Mouse (Mus musculus): ENCODE measurements around the gene Mettl7a2. TPM values are rescaled to one million over a fixed set of nuclear protein-coding genes. Genes with fewer than 3 reads are reported as not detected.
"Not testable (repeated sequence)": the region's sequence is repeated elsewhere in the genome, so short reads cannot be mapped to it uniquely, and the experiment has no call there.

The Mettl7a2 gene
- polyA plus RNA-seq, 1 experiment from 2014 or later = not detected

DNA sequence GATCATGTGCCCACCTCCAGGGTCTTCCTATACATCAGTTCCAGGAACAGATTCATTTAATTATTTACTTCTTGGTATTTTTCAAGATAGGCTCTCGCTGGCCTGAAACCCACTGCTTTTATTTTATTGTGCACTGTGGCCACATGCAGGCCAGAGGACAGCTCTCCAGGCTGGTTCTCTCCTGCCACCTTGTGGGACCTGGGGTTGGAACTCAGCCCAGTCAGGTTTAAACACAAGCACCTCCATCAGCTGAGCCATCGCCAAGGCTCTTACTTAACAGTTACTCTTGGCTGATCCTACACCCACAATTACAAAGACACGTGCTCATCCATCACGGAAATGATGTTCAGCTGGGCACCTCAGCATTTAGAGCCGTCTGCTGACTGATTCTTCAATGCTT, 31.9 kb upstream of the Mettl7a2 start:
- Histone ChIP-seq H3K36me3 (no peaks in the 10 kb centered on the region), H3K4me2 (no peak overlapping the region), H3K27ac (no peak overlapping the region), H3K4me1 (peaks cover 14% of the 10 kb centered on the region), H3K9ac (no peak overlapping the region), H3K27me3 (replicated peaks) (0 out of 2 replicates have a peak, but pooled peaks cover 2% of the 10 kb centered on the region), H3K9me3 (replicated peaks) (no peaks in the 10 kb centered on the region), H3K4me3 (no peak overlapping the region)
- no peak for ATAC-seq
- 49% methylated on average over 5 of the region's 5 CpGs for WGBS (ENCODE audit: insufficient replicate concordance)

DNA sequence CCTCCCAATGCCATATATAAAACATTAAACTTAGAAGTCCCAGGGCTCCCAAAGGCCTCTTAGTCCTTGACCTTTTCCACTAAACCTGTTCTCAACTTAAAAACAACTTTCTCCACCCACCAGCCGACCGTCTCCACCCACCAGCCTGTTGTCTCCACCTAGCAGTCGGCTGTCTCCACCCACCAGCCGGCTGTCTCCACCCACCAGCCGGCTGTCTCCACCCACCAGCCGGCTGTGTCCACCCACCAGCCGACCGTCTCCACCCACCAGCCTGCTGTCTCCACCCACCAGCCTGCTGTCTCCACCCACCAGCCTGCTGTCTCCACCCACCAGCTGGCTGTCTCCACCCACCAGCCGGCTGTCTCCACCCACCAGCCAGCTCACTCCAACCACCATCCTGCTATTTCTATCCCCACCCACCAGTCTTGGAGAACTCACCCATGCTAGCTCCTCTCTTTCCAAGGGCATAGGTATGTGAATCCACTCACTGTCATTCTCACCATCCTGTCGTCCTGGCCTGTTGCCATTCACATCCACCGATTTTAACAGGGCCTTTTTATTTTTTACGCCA, 28.9 kb upstream of the Mettl7a2 start:
- Histone ChIP-seq H3K27me3 (replicated peaks) (0 out of 2 replicates have a peak, but pooled peaks cover 5% of the 10 kb centered on the region), H3K4me2 (no peak overlapping the region), H3K36me3 (no peaks in the 10 kb centered on the region), H3K9me3 (replicated peaks) (no peaks in the 10 kb centered on the region), H3K9ac (no peak overlapping the region), H3K4me1 (peaks cover 14% of the 10 kb centered on the region), H3K4me3 (no peak overlapping the region), H3K27ac (no peak overlapping the region)
- WGBS (ENCODE audit: insufficient replicate concordance) = 49% methylated on average over 12 of the region's 12 CpGs
- ATAC-seq = peak; percentile 54; the same call in 1 of the 2 replicates

DNA sequence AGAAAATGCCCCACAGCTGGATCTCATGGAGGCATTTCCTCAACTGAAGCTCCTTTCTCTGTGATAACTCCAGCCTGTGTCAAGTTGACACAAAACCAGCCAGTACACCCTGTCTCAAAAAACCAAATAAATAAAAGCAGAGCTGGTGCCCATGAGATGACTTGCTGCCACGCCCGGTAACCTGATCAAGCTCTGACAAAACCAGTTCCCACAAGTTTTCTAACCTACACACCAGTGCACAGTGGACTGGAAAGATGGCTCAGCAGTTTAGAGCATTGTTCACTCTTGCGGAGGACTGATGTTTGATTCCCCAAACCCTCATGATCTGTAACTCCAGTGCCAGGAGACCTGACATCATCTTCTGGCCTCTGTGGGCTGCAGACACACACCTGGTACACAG, 27.8 kb upstream of the Mettl7a2 start:
- Histone ChIP-seq H3K4me1 (peaks cover 10% of the 10 kb centered on the region), H3K27me3 (replicated peaks) (0 out of 2 replicates have a peak, but pooled peaks cover 5% of the 10 kb centered on the region), H3K4me2 (no peak overlapping the region), H3K9me3 (replicated peaks) (no peaks in the 10 kb centered on the region), H3K9ac (no peak overlapping the region), H3K4me3 (no peak overlapping the region), H3K36me3 (no peaks in the 10 kb centered on the region), H3K27ac (no peak overlapping the region)
- 72% methylated on average over 3 of the region's 3 CpGs for WGBS (ENCODE audit: insufficient replicate concordance)
- no peak for ATAC-seq

DNA sequence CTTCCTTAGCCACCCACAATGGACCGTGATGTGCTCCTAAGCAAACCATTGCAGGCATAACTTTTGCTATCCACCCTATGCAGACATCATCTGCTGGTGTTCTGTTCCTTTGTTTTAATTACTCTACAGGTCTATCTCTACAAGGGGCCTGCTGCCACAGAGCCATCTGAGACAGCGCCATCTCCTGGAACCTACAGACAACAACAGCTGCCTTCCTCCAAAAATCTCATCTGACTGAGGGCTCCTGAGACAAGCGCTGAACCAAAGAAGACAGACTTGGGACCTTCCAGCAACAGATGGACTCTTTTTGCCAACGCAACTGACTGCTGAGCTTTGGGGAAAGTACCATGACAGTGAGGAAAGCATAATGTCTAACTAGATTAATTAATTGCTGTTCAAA, 24.9 kb upstream of the Mettl7a2 start:
- not testable (repeated sequence) for H3K4me1 ChIP-seq; H3K4me3 ChIP-seq; ATAC-seq; H3K36me3 ChIP-seq; H3K9ac ChIP-seq; H3K27me3 ChIP-seq (replicated peaks); H3K9me3 ChIP-seq (replicated peaks); H3K4me2 ChIP-seq; H3K27ac ChIP-seq
- WGBS (ENCODE audit: insufficient replicate concordance) = 56% methylated on average over 4 of the region's 4 CpGs

DNA sequence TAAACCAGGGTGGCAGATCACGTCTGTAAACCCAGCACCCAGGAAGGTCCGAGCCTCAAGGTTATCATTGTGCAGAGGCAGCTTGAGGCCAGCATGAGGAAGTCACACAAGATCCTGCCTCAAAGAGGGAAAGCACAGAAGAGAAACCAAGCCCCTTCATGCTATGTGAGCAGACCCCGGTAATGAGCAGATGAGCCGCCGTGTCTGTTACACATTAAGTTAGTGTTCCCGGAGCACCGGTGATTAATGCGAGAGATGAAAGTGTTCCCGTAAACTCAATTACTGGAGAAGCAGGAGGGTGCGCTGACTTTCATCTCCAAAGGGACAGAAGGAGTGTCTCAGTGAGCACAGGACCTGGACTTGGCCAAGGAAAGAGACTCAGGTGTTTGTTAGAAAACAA, 23.7 kb upstream of the Mettl7a2 start:
- H3K27me3 ChIP-seq (replicated peaks); H3K4me3 ChIP-seq; H3K4me1 ChIP-seq; H3K36me3 ChIP-seq; H3K27ac ChIP-seq; H3K4me2 ChIP-seq; H3K9ac ChIP-seq; ATAC-seq; H3K9me3 ChIP-seq (replicated peaks): not testable (repeated sequence)
- WGBS (ENCODE audit: insufficient replicate concordance) = 79% methylated on average over 10 of the region's 10 CpGs

DNA sequence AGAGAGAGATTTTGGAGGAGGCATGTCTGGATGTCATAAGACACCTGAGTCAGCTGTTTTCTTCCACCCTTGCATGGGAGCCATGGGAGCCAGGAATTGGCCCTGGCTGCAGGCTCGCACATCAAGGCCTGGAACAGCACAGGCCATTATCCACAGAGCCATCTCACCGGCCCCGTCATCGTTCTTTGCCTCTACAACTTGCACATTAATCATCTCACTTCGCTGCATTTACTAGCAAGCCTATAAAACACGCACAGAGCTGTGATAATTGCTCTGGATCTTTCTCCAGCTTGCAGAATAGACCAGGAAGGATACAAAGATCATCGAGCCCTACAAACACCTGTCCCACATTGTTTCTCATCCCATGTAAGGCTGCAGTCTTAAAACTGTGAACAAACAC, 22.3 kb upstream of the Mettl7a2 start:
- ATAC-seq = no peak
- WGBS (ENCODE audit: insufficient replicate concordance) = 69% methylated on average over 7 of the region's 7 CpGs
- H3K9me3 ChIP-seq (replicated peaks) = no peaks in the 10 kb centered on the region

DNA sequence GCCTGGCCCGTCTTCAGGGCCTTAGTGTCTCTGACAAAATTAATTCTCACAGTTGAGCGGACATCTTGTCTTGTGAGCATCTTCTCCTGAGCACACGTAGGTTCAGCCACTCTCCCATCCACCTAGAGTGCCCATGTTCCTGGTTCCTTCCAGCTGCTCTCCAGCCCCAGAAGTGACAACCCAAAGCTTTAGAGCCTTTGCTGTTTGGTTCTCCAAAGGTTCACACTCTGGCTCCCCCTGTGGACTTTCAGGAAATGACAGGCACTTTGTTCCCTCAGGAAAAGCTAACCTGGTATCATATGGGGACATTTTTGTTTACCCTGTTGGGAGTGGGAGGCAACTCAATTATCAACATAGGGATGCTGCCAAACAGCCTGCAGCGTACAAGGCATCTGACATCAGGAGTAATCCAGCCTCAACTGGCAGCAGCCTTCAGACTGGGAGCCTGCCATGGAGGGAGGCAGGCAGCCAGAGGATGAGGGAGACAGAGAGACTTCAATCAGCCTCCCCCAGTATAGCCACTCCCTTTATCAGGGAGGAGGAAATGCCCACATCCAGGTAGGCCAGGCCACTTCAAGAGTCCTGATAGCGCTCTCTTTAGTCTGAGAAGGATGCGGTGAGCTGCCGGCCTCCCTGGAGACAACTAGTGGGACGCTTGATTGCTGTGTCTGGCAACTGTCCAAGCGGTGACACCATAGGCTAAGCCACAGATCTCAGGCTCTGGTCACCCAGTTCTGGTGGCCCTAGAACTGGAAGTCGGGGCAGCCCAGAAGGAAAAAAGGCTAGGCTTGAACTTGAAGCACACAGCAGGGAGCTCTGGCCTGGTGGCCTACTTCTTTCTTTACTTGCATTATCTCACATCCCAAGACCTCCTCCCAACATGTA, 20.7 kb upstream of the Mettl7a2 start:
- not testable (repeated sequence) for H3K4me2 ChIP-seq; ATAC-seq; H3K27ac ChIP-seq; H3K4me1 ChIP-seq; H3K4me3 ChIP-seq; H3K9me3 ChIP-seq (replicated peaks); H3K27me3 ChIP-seq (replicated peaks); H3K9ac ChIP-seq; H3K36me3 ChIP-seq
- 52% methylated on average over 3 of the region's 10 CpGs for WGBS (ENCODE audit: insufficient replicate concordance)

More for the DNA sequence above, 22.3 kb upstream of the Mettl7a2 start:
- Histone ChIP-seq H3K4me1 (no peaks in the 10 kb centered on the region), H3K36me3 (no peaks in the 10 kb centered on the region), H3K9ac (no peak overlapping the region), H3K4me2 (no peak overlapping the region), H3K4me3 (no peak overlapping the region), H3K27ac (no peak overlapping the region), H3K27me3 (replicated peaks) (peaks cover 8% of the 10 kb centered on the region; the same call in 1 of the 2 replicates)

DNA sequence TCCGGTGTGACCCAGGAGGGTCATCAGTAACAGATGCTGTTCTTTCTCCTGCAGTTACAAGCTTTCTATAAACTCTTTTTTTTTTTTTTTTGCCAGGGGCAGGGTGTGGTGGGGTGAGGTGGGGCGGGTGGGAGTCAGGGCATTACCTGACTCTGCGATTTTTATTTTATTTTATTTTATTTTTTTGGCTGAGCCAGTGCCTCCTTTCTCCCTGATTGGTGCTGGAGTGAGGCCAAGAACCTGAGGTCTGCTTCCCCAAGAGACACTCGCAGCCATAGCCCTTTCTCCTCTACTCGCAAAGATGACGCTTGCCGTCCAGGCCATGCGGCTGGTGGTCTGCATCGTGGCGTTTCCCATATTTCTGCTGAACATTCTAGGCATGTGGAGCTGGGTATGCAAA, 18.4 kb upstream of the Mettl7a2 start, which contains the start of gene Mettl7a3:
Mettl7a3 (plus strand) TSS at position 301 of the 400 bp plus-strand sequence.
- H3K4me2 ChIP-seq = no peak within 1 kb of the TSS
- peaks cover 3% of the 10 kb centered on the region; the same call in 1 of the 2 replicates for H3K4me1 ChIP-seq
- H3K36me3 ChIP-seq = no peaks in the 10 kb centered on the region
- no peak within 1 kb of the TSS for H3K9ac ChIP-seq
- no peak within 1 kb of the TSS for H3K27ac ChIP-seq
- no peaks in the 10 kb centered on the region for H3K9me3 ChIP-seq (replicated peaks)
- WGBS (ENCODE audit: insufficient replicate concordance) = 74% methylated on average over 10 of the region's 10 CpGs
- no peak for ATAC-seq
- peaks cover 4% of the 10 kb centered on the region; the same call in 1 of the 2 replicates for H3K27me3 ChIP-seq (replicated peaks)
- no peak within 1 kb of the TSS for H3K4me3 ChIP-seq

DNA sequence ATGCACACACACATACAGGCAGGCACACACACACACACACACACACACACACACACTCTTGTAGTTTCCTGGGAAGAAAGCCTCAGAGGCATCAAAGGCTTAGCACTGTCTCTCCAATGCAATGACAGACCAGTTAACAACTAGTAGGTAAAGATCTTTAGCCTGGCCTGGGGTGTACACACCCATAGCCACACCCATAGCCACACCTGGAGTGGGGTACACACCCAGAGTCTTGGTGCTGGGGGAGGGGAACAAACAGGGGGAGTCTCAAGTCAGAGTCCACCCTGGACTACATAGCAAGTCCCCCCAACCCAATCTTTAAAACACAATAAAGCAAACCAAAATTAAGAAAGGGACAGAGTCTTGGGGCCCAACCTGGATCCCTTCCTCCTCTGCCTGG, 15.7 kb upstream of the Mettl7a2 start:
- not testable (repeated sequence) for H3K36me3 ChIP-seq; H3K27me3 ChIP-seq (replicated peaks); H3K9me3 ChIP-seq (replicated peaks); H3K27ac ChIP-seq; H3K4me1 ChIP-seq; H3K4me3 ChIP-seq; H3K9ac ChIP-seq; H3K4me2 ChIP-seq
- peak; percentile 67 for ATAC-seq

DNA sequence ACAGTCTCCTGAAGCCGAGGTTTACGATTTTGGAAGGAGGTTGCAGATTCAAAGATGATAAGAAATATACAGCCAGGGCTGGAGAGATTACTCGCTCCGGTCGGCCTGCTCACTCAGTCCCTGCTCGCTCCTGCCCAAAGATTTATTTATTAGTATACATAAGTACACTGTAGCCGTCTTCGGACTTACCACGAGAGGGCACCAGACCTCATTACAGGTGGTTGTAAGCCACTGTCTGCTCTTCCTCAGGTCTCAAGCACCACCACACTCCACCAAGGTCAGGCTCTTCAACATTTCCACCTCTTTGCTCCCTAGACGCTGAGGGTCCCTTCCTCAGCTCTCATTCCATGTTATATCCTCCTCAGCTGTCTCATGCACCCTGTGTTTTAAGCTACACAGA, 15.2 kb upstream of the Mettl7a2 start:
- ATAC-seq = peak; percentile 49; the same call in 1 of the 2 replicates
- H3K27ac ChIP-seq; H3K4me1 ChIP-seq; H3K4me3 ChIP-seq; H3K27me3 ChIP-seq (replicated peaks); H3K36me3 ChIP-seq; H3K9me3 ChIP-seq (replicated peaks); H3K9ac ChIP-seq; H3K4me2 ChIP-seq: not testable (repeated sequence)
- 27% methylated on average over 10 of the region's 10 CpGs for WGBS (ENCODE audit: insufficient replicate concordance)

DNA sequence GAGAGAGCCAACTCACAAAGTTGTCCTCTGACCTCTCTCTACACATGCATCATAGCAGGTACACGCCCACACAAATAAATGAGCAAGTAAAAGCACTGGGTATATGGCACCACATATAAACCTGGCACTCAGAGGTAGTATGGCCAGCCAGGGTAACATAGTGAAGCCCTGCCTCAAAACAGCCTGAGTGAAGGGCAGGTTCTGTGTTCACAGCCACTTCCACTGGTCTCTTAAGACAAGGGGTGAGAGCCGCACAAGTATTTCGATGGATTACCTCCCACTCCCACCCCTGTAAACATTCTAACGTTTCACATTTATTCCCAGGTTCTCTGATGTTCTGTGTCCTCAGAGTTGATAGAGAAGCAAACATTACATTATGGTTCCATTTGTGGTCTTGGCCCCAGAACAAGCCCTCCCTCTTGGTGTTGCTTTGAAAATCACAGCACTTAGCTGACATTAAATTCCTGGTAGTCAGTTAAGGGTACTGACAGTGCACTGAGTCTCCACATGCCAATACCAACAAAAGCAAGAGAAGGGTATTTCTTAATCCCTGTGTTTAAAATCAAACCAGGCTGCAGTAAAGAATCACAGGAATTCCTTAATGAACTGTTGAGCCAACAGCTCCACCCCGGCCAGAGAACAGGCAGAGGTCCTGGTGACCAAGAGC, 11.6 kb upstream of the Mettl7a2 start:
- WGBS (ENCODE audit: insufficient replicate concordance) = 62% methylated on average over 5 of the region's 5 CpGs
- H3K27ac ChIP-seq; H3K4me2 ChIP-seq; H3K9me3 ChIP-seq (replicated peaks); H3K4me1 ChIP-seq; H3K36me3 ChIP-seq; ATAC-seq; H3K27me3 ChIP-seq (replicated peaks); H3K4me3 ChIP-seq; H3K9ac ChIP-seq: not testable (repeated sequence)

DNA sequence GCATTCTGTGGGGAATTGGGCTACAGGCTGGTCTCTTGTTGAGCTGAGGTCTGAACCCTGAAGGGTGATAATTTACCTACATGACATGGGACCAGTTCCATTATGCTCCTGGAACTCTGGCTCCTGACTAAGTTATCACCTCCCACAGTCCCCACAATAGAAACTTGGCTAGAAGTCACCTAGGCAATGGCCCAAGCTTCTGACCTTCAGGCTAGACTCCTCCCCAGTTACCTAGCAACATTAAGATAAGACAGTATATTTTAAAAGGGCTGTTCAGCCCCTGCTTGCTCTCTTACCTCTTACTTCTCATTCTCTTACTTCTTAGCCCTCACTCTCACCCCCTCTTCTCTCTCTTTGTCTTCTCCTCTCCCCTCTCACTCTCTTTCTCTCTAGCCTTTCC, 7.5 kb upstream of the Mettl7a2 start:
- Histone ChIP-seq H3K36me3 (no peaks in the 10 kb centered on the region), H3K27ac (no peak overlapping the region), H3K9ac (no peak overlapping the region), H3K4me1 (0 out of 2 replicates have a peak, but pooled peaks cover 6% of the 10 kb centered on the region), H3K4me3 (no peak overlapping the region), H3K27me3 (replicated peaks) (no peaks in the 10 kb centered on the region), H3K4me2 (no peak overlapping the region), H3K9me3 (replicated peaks) (no peaks in the 10 kb centered on the region)
- no peak for ATAC-seq
